Mouse (Mus musculus) left cerebral cortex, postnatal 4 days (tissue): ENCODE measurements around the gene Dpf3. TPM values are rescaled to one million over a fixed set of nuclear protein-coding genes. Genes with fewer than 3 reads are reported as not detected.

Experiments used
- DNase-seq: peaks from one replicate; pipeline ENCODE4 v3.0.0-alpha.2; 2022
- intact Hi-C: fragments of 180-260 bp; cut with DNase I; formaldehyde crosslinking; loops from one replicate; pipeline ENCODE4 v1.15.1; 2025
- total RNA-seq, 2 experiments: library from RNA; stranded (reverse); gene quantifications; 2 replicates each; pipeline ENCODE4 v1.2.3; 2021

The Dpf3 gene
- total RNA-seq, 2 experiments from 2014 or later = 7.0 to 11.0 TPM

DNA sequence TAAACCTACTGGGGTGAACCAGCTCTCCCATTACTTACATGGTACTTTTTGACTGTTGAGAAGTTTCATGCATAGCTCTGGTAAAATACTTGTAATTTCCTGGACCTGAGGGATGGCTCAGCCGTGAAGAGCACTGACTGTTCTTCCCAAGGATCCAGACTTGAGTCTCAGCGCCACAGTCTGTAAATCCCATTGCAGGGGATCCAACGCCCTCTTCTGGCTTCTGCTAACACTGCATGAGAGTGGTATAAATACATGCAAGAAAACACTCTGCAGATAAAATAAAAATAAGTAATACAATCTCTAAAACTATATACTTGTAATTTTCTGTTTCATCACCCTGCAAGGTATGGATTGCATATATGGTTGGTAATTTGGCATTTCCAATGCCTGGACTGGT is 10.4 kb upstream of the Dpf3 start:
- intact Hi-C loops = no loop called here
- no peak for DNase-seq

DNA sequence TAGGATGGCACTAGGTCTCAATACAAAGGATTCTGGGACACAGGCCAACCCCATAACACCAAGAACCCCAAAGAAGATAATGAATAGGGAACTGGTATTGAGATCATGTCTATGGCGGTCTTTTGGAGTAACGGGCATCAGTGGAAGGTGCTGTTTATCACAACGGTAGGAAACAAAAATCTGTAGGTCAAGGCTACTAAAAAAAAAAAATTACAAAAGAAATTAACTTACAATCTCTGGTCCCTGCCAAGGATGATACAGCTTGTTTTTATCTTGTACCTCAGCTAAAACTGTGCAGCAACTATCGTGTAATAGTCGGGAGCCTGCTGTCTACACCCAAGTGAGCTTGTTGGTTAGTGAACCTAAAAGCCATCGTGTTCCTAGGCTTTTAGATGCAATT is 9.2 kb upstream of the Dpf3 start:
- no peak for DNase-seq
- intact Hi-C loops = no loop called here

DNA sequence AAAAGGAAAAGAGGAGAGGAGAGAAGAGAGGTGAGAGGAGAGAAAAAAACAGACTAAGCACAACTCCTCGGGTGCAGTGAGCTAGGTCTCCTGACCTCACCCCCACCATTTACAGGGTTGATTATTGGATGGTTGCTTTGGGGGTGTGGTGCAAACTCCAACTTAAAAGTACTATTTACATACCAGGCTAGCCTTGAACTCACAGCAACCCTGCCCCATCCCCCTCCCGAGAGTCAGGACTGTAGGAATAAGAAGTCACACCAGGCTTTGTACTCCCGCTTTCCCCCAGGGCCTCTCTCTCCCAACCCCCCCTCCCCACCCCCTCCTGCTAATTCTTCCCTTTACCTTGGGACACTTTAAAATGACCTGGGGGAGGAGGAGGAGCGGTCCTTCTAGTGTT is 8.8 kb upstream of the Dpf3 start:
- intact Hi-C loops = no loop called here
- DNase-seq = no peak

DNA sequence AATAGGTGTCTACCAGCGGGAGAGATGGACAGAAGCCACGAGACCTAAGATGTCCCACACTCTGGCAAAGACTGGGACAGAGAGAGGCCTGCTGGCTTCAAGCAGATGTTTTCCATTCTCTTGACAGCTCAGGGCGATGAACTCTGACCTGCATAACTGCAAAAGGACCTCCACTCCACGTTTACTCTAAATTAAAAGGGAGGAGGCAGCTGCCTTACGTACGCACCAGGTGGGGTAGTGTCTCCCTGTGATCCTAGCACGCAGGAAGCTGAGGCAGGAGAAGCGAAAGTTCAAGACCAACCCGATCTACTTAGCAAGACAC is 8.4 kb upstream of the Dpf3 start:
- intact Hi-C loops = no loop called here
- no peak for DNase-seq

DNA sequence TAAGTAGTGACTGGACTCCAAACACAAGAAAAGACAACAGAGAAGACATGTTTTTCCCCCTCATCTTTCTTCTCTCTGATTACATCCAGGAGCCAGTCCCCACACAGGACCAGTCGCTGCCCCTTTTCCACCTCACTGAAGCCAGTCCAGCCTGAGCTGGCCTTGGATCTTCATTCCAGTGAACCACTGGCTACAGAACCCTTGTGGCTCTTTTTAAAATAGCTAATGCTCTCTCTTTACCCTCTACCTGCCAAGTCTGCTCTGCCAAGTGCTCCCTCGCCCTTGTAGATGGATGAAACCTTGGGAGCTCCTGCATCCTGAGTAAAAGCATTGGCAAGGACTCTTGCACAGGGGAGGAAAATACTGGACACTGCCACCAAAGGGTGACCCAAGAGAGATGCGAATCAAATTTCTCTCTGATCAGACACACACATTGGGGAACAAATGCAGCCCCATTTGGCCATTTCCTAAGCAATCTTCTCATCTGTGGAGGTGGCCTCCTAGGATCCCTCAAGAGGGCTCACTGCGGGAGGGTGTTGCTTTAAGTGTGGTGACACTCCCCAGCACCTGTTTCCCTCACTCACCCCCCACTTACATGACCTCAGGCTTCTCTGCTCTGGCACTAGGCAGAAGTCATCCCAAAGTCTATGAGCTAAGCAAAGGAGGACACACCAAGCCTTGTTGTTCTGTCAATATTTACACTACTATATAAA is 7.9 kb upstream of the Dpf3 start:
- intact Hi-C loops = no loop called here

DNA sequence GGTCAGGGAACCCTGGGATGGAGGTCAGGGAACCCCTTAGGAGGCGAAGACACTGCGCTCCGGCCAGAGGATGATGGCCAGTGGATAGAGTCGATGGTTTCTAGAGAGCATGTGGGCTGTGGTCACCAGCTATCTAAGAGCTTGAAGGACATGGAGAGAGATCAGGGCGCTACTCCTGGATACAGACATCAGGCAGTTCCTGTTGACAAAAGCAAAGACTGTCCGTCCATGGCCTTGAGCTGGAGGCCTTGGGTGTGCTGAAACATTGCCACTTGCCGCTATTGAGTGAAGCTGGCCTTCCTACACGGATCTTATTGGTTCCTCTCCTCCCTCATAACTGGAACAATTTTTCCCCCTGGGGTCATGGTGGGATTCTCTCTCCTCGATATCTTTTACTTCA is 6.7 kb upstream of the Dpf3 start:
- no peak for DNase-seq
- intact Hi-C loops = no loop called here

More for the DNA sequence above, 7.9 kb upstream of the Dpf3 start:
- DNase-seq = no peak

DNA sequence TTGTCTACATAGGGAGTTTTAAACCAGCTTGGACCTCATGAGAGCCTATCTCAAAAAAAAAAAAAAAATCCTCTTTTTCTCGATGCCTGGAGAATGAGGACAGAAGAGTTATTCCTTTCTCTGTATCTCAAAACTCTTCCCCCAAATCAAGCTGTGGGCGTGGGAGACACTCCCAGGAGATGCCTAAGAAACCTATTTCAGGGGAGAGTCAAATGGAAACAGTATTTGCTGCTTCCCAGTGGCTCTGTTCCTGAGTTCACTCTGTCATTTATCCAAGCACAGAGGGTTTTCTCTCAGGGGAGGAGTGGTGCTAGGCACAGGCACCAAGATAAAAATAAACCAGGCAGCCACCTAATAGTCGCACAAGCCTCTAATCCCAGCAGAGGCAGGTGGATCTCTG is 5.3 kb upstream of the Dpf3 start:
- no peak for DNase-seq
- intact Hi-C loops = no loop called here

DNA sequence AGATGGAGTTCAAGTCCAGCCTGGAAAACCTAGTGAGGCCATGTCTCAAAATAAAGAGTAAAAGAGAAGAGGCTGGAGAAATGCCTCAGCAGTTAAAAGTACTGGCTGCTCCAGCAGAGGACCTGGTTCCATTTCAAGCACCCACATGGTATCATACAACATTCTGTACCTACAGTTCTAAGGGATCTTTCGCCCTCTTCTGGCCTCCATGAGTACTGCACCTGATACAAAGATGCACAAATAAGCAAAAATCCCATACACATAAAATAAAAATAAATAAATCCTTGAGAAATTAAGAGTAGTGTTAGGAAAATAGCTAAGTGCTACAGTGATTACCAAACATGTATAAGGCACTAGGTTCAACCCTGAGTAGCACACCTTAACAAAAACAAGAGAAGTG is 4.1 kb upstream of the Dpf3 start:
- no peak for DNase-seq
- intact Hi-C loops = no loop called here

DNA sequence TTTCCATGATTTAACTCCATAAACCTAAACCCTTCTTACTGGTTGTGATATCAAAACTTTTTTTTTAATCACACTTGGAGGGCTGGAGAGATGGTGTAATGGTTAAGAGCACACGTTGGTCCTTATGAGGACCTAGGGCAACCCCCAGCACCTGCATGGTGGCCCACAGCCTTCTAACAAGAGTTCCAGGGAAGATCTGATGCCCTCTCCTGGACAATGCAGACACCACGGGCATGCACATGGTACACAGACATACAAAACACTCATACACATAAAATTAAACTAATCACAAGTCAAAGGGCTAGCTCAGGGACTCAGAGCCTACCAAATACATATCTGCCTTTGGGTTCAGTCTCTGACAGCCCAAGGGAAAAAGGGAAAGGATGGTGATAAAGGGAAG is 2.2 kb upstream of the Dpf3 start:
- DNase-seq = no peak
- intact Hi-C loops = loop anchor here (5.0 kb wide), 1 partner anchor 172 kb away; no protein-coding TSS in a partner anchor

DNA sequence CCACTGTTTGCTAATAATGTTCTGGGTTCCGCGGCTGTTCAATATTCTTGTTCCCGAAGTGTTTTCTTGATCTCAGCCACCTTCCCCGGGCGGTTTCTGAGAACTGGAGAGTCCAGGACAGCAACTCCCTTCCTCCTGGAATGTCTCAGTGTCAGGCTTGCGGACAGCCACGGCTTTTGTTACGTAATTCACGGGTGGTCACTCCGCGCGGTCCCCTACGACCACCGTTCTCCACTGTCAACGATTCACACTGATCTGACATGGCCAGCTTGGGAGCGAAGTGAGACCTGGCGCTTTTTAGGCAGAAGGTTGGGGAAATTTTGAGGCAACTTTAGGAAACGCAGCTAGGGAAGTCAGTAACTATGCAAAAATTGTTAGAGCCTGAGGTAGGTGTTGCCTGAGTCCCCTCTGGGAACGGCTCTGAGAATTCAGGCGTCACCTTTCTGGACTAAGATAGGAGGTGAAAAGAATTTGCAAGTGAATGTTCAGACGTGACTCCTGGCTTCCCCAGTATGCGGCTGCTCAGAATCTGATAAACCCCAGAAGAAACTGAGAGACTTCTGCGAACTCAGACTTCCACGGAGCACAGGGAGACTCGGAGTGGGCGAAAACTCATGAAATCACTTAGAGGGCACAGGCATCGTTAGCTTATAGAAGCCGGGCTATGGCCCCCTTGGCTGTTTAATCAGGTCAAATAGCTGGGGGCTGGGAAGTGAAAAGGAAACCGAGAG is 860 bp upstream of the Dpf3 start:
- DNase-seq = no peak

DNA sequence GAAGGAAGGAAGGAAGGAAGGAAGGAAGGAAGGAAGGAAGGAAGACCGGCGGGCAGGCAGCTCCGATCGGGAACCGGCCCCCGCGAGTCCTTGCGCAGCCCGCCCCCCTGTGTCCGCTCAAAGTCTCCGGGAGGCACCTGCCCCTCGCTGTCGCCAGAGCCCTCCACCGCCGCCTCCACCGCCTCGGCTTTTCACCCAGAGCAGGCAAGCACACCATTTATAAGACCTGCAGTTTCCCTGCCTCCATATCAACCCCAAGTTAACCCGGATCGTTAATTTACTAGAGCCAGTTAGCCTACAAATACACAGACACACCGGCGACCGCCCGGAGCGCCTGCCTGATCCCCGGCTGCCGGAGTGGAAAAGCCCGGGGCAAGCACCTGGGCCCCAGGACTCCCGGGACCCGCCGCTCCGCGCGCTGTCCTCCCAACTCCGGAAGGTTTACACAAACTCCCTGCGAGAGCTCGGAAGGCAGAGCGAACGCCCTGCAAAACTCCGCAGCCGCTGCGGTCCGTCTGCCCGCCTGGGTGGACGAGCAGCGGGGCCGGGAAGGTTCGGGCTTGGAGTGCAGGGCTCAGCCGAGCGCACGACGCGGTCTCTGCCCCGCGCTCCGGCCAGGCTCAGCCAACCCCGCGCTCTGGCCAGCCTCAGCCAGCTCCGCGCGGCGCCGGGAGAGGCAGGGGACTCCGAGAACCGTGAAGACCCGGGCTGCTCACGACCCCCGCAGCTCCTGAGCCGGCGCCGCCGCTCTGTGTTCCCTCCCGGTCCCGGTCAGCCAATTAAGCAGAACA is 650 bp downstream of the Dpf3 start:
- intact Hi-C loops = loop anchor here (5.0 kb wide), 1 partner anchor 170 kb away; no protein-coding TSS in a partner anchor
- DNase-seq = peak; percentile 45

More for the DNA sequence above, 860 bp upstream of the Dpf3 start:
- intact Hi-C loops = loop anchor here (5.0 kb wide), 1 partner anchor 171 kb away; no protein-coding TSS in a partner anchor

DNA sequence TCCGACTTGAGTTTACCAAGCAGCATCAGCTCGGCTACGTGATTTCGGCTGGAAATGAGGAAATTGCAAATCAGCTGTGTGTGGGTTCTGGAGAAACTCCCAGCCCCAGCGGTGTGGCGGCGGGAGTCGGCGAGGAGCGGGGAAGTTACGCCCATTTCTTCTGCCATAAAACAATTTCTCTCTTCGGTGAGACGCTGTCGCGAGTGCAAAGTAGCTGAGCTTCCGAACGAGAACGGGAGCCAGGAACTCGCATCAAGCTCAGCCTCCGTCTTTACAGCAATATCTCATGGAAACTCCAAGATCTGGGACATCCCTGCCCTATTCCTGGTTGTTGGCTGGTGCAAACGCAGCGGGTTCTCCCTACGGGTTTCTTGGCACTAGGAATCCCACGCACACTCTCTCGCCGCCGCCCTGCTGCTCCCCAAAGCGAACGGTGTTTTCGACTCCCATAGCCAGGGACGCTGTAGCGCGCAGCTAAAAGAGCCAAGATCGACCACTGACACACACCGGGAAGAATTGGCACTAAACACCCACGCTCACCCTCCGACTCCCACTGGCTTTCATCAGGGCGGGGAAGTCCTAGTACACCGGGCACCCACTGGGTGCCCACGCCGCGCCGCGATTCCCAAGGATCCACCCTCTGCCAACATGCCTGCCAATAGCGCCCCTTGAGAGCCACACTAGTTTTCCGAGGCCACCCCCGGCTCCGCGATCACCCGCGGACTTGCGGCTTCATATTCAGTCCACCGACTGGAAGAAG is 1.4 kb downstream of the Dpf3 start:
- DNase-seq = peak; percentile 16
- intact Hi-C loops = loop anchor here (5.0 kb wide), 1 partner anchor 169 kb away; no protein-coding TSS in a partner anchor

DNA sequence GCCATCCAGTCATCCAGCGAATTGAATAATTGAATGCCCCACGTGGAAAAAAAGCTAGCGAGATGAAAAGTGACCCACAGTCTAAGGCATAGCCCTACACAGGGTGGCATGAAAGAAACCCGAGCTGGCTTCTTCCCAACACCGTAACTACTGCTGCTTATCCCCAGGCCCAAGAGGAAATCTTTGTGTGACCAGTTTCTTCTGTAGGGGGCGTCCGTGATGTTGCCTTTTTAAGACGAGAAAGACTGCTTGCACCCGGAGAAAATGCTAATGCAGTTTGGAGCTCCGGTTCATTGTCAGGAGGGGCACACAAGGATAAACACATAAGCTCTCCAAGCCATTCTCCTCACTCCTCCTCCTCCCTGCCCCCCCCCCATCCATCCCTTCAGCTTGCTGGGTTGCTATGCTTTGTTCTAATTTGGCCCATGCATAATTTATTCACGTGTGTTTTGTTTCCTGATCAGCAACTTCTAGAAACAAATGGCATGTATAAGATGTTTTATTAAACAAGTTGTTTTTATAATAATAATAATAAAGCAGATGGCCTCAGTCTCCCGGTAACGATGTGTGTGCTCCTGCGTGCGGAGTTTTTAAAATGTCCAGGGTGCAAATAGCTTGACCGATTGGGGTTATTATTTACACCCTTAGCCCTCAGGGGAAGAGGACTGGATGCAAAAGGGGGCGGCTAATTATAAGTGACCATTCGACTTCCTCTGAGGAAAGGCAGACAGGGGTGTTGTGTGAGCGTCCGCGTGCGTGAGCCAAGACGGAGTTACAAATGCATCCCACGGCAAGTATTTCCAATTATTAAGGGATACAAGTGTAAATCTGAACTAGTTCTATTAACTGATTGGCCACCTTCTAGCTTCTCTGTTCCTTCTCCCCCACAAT is 2.4 kb downstream of the Dpf3 start:
- intact Hi-C loops = loop anchor here (5.0 kb wide), 1 partner anchor 168 kb away; no protein-coding TSS in a partner anchor
- peak; percentile 33 for DNase-seq

DNA sequence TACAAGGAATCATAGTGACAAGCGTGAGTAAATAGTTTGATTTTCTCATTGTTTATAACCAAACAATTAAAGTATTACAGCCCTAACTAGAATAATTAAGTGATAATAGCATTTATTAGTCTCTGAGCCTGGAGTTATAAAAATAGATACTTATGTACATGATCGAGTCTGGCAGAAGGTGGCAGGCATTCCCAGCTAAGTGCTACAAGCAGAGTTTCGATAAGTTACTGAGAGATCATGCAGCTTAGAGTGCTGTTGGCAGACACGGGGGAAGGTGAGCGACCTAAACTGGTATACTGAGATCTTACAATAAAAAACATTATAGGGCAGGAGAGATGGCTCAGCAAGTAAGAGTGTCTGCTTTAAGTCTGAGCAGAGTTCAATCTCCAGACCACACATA is 3.9 kb downstream of the Dpf3 start:
- no peak for DNase-seq
- intact Hi-C loops = no loop called here

DNA sequence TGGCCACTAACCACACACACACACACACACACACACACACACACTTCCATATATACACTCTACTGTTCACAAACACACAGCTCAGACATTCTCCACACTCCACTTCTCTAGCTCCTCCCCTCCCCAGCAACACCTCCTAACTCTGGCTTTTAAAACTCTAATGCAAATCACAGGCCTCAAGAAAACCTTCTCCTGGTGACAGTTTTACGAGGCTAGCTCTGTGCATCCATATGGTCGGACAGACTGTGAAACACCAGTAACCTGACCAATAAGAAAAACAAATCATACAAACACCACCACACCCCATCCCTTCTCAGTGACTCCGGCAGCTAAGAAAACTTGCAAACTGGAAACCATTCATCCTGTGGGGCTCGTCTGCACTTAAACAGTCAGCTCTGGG is 6.1 kb downstream of the Dpf3 start:
- no peak for DNase-seq
- intact Hi-C loops = no loop called here

DNA sequence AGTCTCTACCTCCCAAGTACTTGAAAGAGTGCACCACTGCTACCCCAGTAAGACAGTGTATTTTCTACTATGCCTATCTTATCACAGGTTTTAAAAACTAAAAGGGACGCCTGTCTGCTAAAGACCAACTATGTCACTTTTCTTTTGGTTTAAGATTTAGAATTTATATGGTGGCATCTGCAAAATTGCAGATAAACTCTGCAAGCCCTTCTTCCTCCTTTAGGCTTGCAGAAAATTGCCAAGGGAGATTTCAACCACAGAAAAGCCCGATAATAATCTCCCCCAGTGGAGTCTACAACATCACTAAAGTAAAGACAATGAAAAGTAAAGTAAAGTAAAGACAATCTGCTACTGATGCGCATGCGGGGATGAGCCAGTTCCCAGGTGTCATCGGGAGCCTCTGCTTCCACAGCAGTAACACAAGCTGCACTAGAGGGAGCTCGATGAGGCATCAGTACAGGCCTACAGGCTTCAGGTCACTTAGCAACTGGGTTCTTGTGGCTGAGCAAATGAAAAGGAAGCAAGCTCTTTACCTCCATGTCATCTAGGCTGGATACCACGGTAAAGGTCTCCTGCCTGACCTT is 7.6 kb downstream of the Dpf3 start:
- DNase-seq = no peak
- intact Hi-C loops = no loop called here

DNA sequence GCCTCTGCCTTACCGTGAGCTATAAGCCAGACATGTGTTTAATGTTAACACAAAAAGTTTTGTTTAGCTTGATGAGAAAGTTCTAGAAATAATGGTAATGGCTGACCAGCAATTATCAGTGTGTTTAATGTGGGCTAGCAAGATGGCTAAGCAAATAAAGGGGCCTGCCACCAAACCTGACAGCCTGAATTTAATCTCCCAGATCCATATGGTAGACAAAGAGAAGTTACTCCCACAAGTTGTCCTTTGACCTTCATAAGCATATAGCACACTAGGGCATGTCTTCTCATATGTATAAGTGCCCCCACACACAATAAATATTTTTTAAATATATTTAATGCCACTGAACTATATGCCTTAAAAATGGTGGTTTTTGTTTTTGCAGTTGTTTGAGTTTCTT is 8.4 kb downstream of the Dpf3 start:
- intact Hi-C loops = no loop called here
- DNase-seq = no peak

DNA sequence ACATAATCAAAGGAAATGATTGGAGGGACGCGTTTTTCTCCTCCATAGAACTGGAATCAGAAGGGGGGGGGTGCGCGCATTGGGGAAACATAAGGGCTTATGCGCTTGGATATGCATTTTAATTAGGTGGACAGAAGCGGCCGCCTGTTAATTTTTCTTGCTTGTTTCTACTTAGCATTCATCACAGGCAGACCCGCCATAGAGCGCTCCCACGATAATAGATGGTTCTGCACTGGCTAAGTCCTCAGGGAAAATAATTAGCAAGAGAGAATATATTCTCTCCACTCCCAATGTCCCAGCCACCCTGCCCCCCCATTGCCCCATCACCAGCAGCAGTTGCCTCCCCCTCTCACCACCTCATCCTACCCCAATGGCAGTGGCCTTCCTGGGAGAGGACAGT is 11.2 kb downstream of the Dpf3 start:
- intact Hi-C loops = no loop called here
- no peak for DNase-seq

DNA sequence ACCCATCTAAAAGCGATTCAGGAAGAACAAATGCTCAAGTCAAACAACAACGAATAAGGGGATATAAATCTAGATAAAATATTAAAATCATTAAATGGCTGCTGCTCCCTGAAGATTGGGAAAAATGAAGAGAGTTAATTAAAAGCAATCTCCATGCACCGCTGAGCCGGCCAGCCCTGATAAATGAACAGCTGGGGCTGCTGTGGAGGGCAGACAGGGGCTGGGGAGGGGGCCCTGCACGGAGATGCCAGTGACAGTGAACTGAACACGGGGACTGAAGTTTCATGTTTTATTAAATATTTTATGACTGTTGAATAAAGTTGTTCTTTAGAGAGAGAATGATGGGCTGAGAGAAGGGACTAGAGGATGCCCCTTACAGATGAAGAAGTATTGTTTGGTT is 12.1 kb downstream of the Dpf3 start:
- intact Hi-C loops = no loop called here
- DNase-seq = no peak
